Mouse (Mus musculus) midbrain, postnatal 0 days (tissue): Measurements from ENCODE around the gene Ptpn18. TPM values are rescaled to one million over a fixed set of nuclear protein-coding genes. Genes with fewer than 3 reads are reported as not detected.

Experiments used
- ATAC-seq: fragments of 200-750 bp; cut with Nextera tagmentation; 2 replicates; pipeline ENCODE4 v1.8.0; 2017; ENCODE audit warnings: moderate number of reproducible peaks, mild to moderate bottlenecking, moderate TSS enrichment, moderate library complexity; ENCODE audit not compliant: low FRiP score
- DNase-seq: peaks from one replicate; pipeline ENCODE4 v3.0.0-alpha.2; 2015; ENCODE audit warnings: low spot score
- H3K27ac ChIP-seq: fragments of 300-500 bp; sonication (generic); 2 replicates; pipeline ENCODE4 v1.5.1; 2014; ENCODE audit warnings: low read depth, mild to moderate bottlenecking, low read length, mixed read lengths
- H3K27me3 ChIP-seq: fragments of 300-500 bp; sonication (generic); 2 replicates; pipeline ENCODE4 v1.6.1; 2014; ENCODE audit warnings: low read length, control low read depth, mixed read lengths; ENCODE audit not compliant: insufficient read depth
- H3K36me3 ChIP-seq: fragments of 300-500 bp; sonication (generic); 2 replicates; pipeline ENCODE4 v1.6.1; 2014; ENCODE audit warnings: low read length, control low read depth, mixed read lengths; ENCODE audit not compliant: insufficient read depth
- H3K4me1 ChIP-seq: fragments of 300-500 bp; sonication (generic); 2 replicates; pipeline ENCODE4 v1.6.1; 2014; ENCODE audit warnings: mild to moderate bottlenecking, control low read depth, antibody characterized with exemption, low read length, mixed read lengths; ENCODE audit not compliant: insufficient read depth
- H3K4me2 ChIP-seq: fragments of 300-500 bp; sonication (generic); 2 replicates; pipeline ENCODE4 v1.6.1; 2014; ENCODE audit warnings: low read depth, mild to moderate bottlenecking, low read length, mixed read lengths; ENCODE audit not compliant: poor library complexity, severe bottlenecking
- H3K4me3 ChIP-seq: fragments of 300-500 bp; sonication (generic); 2 replicates; pipeline ENCODE4 v1.5.1; 2014; ENCODE audit warnings: low read depth, mild to moderate bottlenecking, low read length, moderate library complexity
- H3K9ac ChIP-seq: fragments of 300-500 bp; sonication (generic); replicated peaks from 2 replicates; pipeline ENCODE4 v1.6.1; 2014; ENCODE audit warnings: mild to moderate bottlenecking, low read length, moderate library complexity, mixed read lengths; ENCODE audit not compliant: poor library complexity, severe bottlenecking
- H3K9me3 ChIP-seq: fragments of 300-500 bp; sonication (generic); 2 replicates; pipeline ENCODE4 v1.6.1; 2016; ENCODE audit warnings: low read length, control low read depth
- CTCF ChIP-seq: IDR thresholded peaks from 2 replicates; pipeline ENCODE4 v1.5.1; 2016; ENCODE audit warnings: antibody characterized with exemption, mild to moderate bottlenecking
- WGBS: fragments of 180-500 bp; shearing (Covaris S2); extraction: QIAGEN DNeasy Blood & Tissue Kit; methylation state at CpG from one replicate; pipeline ENCODE4 v1.1.7; 2014; 5-methylcytosine and 5-hydroxymethylcytosine counted together
- polyA plus RNA-seq: library from polyadenylated mRNA; unstranded; fragments of >200 nt; fragmentation: Nextera tagmentation; extraction: Ambion mirVana; gene quantifications from 2 replicates; pipeline ENCODE4 v1.2.1, GENCODE M21; 2015
- total RNA-seq: library from RNA; depleted of rRNA; stranded (reverse); fragments of >200 nt; gene quantifications from 2 replicates; pipeline ENCODE4 v1.2.3, GENCODE M21; 2014

Ptpn18 gene
- total and polyA plus RNA-seq, 2 experiments from 2014 or later, result 4.7 to 5.6 TPM

DNA sequence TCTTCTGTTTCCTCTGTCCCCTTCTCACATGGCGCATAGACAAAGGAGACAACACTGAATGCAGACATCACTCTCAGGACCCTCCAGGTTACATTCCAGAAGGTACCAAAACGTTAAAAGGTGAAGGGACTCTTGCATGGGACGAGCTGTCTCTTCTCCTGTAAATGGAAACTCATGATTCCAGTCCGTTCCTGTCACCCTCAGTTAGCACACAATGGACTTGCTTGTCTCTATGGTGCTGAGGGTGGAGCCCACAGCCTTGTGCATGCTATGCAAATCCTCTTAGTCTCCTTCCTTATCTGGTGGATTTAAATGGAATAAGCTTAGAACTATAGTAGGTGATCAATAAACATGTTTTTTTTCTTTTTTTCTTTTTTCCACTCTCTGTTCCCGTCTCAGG lies 10.2 kb downstream of the Ptpn18 start:
- no peak overlapping the region for H3K9ac ChIP-seq
- peaks cover 7% of the 10 kb centered on the region; the same call in 1 of the 2 replicates for H3K27me3 ChIP-seq
- H3K4me1 ChIP-seq, result 0 out of 2 replicates have a peak, but pooled peaks cover 2% of the 10 kb centered on the region
- no peak overlapping the region for H3K4me3 ChIP-seq
- no peaks in the 10 kb centered on the region for H3K9me3 ChIP-seq
- ATAC-seq, result no peak
- no peak for DNase-seq
- H3K4me2 ChIP-seq, result no peak overlapping the region
- no peak overlapping the region for H3K27ac ChIP-seq
- H3K36me3 ChIP-seq, result no peaks in the 10 kb centered on the region
- no peak for TF ChIP-seq CTCF
- WGBS, result 56% methylated on average over 5 of the region's 5 CpGs

DNA sequence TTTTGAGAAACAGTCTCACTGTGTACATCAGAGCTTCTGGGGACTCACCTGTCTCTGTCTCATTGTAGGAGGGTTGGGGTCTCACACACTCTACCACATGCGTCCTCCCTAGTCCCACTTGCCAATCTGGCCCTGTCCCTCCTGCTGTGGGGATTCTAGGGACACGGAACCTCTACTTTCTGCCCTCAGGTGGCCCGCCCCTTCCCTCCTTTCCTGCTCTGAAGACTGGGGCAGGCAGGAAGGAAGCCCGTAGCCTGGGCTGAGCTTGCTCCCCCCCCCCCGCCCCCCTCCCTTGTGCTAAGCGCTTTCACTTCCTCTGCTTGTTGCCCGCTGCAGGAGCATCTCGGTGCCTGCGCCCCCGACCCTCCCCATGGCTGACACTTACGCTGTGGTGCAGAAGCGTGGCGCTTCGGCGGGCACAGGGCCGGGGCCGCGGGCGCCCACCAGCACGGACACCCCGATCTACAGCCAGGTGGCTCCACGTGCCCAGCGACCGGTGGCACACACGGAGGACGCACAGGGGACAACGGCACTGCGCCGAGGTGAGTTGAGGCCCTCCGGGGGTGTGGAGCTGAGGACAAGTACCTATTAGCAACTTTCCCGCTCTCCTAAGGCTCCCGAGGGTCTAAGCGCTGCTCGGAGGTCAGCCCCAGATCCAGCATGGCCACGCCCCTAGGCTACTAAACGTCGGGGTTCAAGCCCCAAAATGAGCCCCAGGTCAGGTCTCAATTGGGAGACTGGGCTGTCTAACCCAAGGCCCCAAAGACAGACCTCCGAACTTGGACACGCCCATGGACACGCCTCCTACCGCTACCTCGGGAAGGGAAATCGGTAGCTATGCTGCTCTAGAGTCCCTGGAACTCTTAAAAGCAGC lies 13.1 kb downstream of the Ptpn18 start:
- Histone ChIP-seq H3K4me2 (peak overlapping the region; percentile 96), H3K27me3 (peaks cover 7% of the 10 kb centered on the region; the same call in 1 of the 2 replicates), H3K36me3 (no peaks in the 10 kb centered on the region), H3K4me3 (peak overlapping the region; percentile 49), H3K4me1 (0 out of 2 replicates have a peak, but pooled peaks cover 2% of the 10 kb centered on the region), H3K9ac (peak overlapping the region; percentile 52), H3K27ac (no peak overlapping the region), H3K9me3 (no peaks in the 10 kb centered on the region)
- no peak for DNase-seq
- TF ChIP-seq CTCF, result peak; percentile 39
- 1% methylated on average over 42 of the region's 43 CpGs for WGBS
- ATAC-seq, result peak; percentile 64; the same call in 1 of the 2 replicates

DNA sequence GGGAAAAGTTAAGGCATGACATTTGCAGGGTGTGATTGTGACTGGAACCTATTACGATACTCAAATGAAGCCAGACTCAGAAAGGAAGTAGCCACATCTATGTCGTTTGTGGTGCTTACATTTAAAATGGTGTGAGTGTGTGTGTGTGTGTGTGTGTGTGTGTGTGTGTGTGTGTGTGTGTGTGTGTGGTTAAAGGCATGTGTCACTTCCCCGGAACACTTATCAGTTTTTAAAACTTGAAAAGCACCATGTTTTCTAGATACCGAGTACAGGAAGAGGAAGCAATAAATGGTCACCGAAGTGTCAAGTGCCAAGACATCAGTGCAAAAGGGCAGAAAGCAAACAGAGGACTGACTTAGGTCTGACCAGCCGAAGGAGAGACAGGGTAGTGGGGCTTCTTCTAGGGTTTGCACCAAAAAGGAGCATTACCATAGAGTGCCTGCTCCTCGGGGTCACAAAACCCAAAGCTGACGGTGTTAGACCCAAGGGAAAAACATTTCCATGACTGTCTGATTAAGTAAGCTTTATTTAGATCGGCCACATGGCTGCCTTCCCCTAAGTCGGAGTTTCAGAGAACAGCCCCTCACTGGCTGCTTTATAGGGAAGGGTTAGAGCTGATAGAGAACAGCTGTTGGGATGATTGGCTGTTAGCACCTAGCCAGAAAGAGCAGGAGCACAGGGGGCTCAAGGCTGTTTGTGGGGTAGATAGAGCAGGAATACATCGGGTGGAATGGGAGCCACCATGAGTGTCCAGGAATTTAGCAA lies 19.5 kb downstream of the Ptpn18 start:
- TF ChIP-seq CTCF, result no peak
- Histone ChIP-seq H3K27me3 (no peaks in the 10 kb centered on the region), H3K4me3 (no peak overlapping the region), H3K9me3 (no peaks in the 10 kb centered on the region), H3K27ac (no peak overlapping the region), H3K4me1 (no peaks in the 10 kb centered on the region), H3K9ac (no peak overlapping the region), H3K36me3 (no peaks in the 10 kb centered on the region), H3K4me2 (no peak overlapping the region)
- DNase-seq (no peak), ATAC-seq (no peak)
- 71% methylated on average over 11 of the region's 11 CpGs for WGBS

DNA sequence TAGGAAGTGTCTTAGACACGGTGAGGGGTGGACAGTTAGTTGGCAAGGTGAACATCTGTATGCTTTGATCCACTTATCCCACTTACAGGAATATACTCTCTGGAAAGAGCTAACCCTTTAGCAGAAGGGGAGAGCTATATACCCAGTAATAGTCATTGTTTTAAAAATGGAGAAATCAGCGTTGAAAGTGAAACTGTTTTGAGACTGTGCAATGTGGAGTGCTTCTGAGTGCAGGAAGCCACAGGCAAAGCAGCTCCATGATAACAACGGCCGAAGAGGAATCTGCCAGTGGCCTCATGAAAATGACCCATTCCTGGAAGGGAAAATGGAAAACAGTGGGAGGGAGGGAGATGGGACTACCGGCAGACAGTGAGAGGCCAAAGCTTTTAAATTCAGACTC lies 21.2 kb downstream of the Ptpn18 start:
- H3K27ac ChIP-seq, result no peak overlapping the region
- no peak overlapping the region for H3K4me3 ChIP-seq
- no peak for TF ChIP-seq CTCF
- no peaks in the 10 kb centered on the region for H3K27me3 ChIP-seq
- H3K36me3 ChIP-seq, result no peaks in the 10 kb centered on the region
- no peak overlapping the region for H3K9ac ChIP-seq
- DNase-seq (no peak), ATAC-seq (no peak)
- WGBS, result 82% methylated on average over 5 of the region's 5 CpGs
- H3K9me3 ChIP-seq, result no peaks in the 10 kb centered on the region
- no peak overlapping the region for H3K4me2 ChIP-seq
- H3K4me1 ChIP-seq, result 0 out of 2 replicates have a peak, but pooled peaks cover 5% of the 10 kb centered on the region

DNA sequence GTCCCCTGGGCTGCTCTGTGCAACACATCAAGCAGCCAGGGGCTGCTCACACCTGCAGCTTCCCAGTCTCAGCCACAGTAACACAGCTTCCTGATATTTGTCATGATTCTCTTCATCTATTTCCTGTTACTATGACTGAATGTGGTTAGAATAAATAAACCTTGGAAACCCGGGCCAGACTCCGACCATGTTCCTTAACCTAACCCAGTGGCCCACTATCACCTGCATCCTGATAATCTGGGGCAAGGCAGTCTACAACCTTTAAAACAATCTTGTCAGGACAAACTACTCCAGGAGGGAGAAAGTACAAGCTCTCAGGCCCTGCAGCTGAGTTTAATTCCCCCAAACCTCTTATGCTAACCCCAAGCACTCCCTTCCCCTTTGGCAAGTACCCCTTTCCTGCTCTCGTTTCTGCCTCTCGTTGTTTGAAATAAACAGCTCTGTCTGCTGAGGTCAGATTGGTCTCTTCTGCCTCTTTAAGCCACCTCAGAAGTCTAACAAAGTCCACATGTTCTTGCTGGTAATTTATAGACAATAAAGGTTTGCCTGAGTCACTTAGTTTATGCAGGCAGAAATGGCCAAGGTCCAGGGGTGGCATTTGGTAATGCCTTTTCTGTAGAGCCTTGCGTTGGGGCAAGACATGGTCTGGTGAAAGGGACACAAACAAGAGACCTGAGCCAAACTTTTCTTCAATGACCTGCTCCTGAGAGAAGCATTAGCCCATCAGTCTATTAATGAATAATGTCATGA lies 22.5 kb downstream of the Ptpn18 start:
- ATAC-seq (no peak), DNase-seq (no peak)
- no peaks in the 10 kb centered on the region for H3K36me3 ChIP-seq
- H3K4me2 ChIP-seq, result no peak overlapping the region
- 72% methylated on average over 5 of the region's 5 CpGs for WGBS
- H3K27me3 ChIP-seq, result no peaks in the 10 kb centered on the region
- no peak overlapping the region for H3K27ac ChIP-seq
- no peak overlapping the region for H3K4me3 ChIP-seq
- H3K9me3 ChIP-seq, result no peaks in the 10 kb centered on the region
- H3K4me1 ChIP-seq, result 0 out of 2 replicates have a peak, but pooled peaks cover 5% of the 10 kb centered on the region
- no peak overlapping the region for H3K9ac ChIP-seq
- TF ChIP-seq CTCF, result no peak
